Mouse (Mus musculus) ES-E14 (cell line): ENCODE measurements around the gene Map4. TPM values are rescaled to one million over a fixed set of nuclear protein-coding genes. Genes with fewer than 3 reads are reported as not detected.

Experiments used
- DNase-seq: peaks from one replicate; pipeline ENCODE4 v3.0.0-alpha.2; 2013; ENCODE audit warnings: low read depth, low spot score
- H3K27ac ChIP-seq: 2 replicates; pipeline ENCODE4 v1.5.1; 2012; ENCODE audit warnings: low read depth, mild to moderate bottlenecking, low read length, moderate library complexity, mixed read lengths; ENCODE audit not compliant: poor library complexity, insufficient read depth, severe bottlenecking
- H3K36me3 ChIP-seq: 2 replicates; pipeline ENCODE4 v1.6.1; 2012; ENCODE audit warnings: mild to moderate bottlenecking, low read length, moderate library complexity, mixed read lengths; ENCODE audit not compliant: control insufficient read depth, poor library complexity, insufficient read depth, severe bottlenecking
- H3K4me1 ChIP-seq, 2 experiments: fragments of 150-350 bp in 1 of 2; sonication (generic) in 1 of 2; 2 replicates each; pipeline ENCODE4 v1.6.1; 2012; ENCODE audit warnings: low read length in 2 of 2, mild to moderate bottlenecking in 1 of 2, mixed read lengths in 1 of 2; ENCODE audit not compliant: control insufficient read depth in 2 of 2, insufficient read depth in 2 of 2, poor library complexity in 1 of 2
- H3K4me3 ChIP-seq, 2 experiments: fragments of 150-350 bp in 1 of 2; sonication (generic) in 1 of 2; 2 replicates each; pipeline ENCODE4 v1.5.1; 2012; ENCODE audit warnings: low read length in 2 of 2, low read depth in 1 of 2, mild to moderate bottlenecking in 1 of 2, mixed read lengths in 1 of 2; ENCODE audit not compliant: insufficient read depth in 1 of 2, poor library complexity in 1 of 2, severe bottlenecking in 1 of 2
- H3K9ac ChIP-seq: 2 replicates; pipeline ENCODE4 v1.6.1; 2012; ENCODE audit warnings: low read depth, mild to moderate bottlenecking, low read length, mixed read lengths; ENCODE audit not compliant: poor library complexity, insufficient read depth, severe bottlenecking
- H3K9me3 ChIP-seq: fragments of 150-350 bp; sonication (generic); 2 replicates; pipeline ENCODE4 v1.6.1; 2012; ENCODE audit warnings: low read depth, mild to moderate bottlenecking, low read length; ENCODE audit not compliant: control insufficient read depth, insufficient read depth
- CHD2 ChIP-seq: IDR thresholded peaks from 2 replicates; pipeline ENCODE4 v1.6.1; 2014; ENCODE audit warnings: mild to moderate bottlenecking, low read depth, low read length, inconsistent platforms
- HCFC1 ChIP-seq: IDR thresholded peaks from 2 replicates; pipeline ENCODE4 v1.6.1; 2012; ENCODE audit warnings: low read length, inconsistent platforms, borderline replicate concordance; ENCODE audit not compliant: insufficient read depth
- MAFK ChIP-seq: IDR thresholded peaks from 2 replicates; pipeline ENCODE4 v1.6.1; 2014; ENCODE audit warnings: mild to moderate bottlenecking, low read depth, low read length, inconsistent platforms; ENCODE audit not compliant: insufficient read depth
- ZC3H11A ChIP-seq: IDR thresholded peaks from 2 replicates; pipeline ENCODE4 v1.6.1; 2012; ENCODE audit warnings: low read depth, mild to moderate bottlenecking, inconsistent platforms, low read length, borderline replicate concordance
- ZNF384 ChIP-seq: IDR thresholded peaks from 2 replicates; pipeline ENCODE4 v1.6.1; 2012; ENCODE audit warnings: low read depth, low read length, inconsistent platforms
- in situ Hi-C, 2 experiments: fragments of 600-800 bp; cut with MboI; formaldehyde crosslinking; loops; one replicate each; pipeline ENCODE4 v1.15.1; 2025; ENCODE audit warnings: low sequenced_read_pairs in 2 of 2, inconsistent platforms in 1 of 2; ENCODE audit not compliant: unreplicated experiment in 2 of 2
- total RNA-seq: library from RNA; depleted of rRNA; stranded (reverse); fragments of 300-350 nt; gene quantifications from 2 replicates; pipeline ENCODE4 v1.2.3, GENCODE M21; 2012

The Map4 gene
- total RNA-seq, 1 experiment, result 61.4 TPM

DNA sequence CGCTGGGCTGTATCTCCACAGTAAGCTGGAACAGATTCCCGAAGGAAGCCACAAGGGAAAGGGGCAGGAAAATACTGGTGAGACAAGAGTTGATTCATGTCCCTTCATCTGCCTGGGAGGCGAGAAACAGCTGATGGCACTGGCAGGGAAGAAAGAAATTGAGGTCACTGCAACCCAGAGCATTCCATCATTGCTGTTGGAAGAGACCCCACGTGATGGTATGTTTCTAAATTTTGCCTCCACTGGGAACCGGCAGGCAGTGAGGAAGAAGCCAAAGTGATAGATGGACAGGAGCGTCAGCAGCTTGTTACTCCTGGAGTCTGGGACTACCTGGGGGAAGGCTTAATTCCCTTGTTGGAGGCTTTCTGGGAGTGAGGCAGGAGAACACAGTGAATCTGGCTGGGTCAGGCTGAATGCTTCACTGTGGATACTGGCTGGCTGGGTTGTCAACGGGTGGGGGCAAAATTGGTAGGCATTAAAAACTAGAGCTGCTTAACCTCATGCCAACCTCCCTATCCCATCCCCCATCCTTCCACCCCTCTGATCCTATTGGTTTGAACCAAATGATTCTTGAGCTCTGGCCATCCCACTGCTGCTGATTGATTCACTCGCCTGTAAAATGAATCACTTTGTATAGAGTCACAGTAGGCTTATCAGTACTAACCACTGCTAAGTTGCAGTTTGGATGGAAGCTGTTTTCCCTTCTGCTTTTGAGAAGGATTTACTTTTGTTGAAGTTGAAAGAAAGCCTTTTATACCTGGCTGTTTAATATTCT lies 122.2 kb downstream of the Map4 start:
- Histone ChIP-seq H3K9me3 (no peaks in the 10 kb centered on the region), H3K36me3 (0 out of 2 replicates have a peak, but pooled peaks cover 5% of the 10 kb centered on the region), H3K4me3 (no peak overlapping the region), H3K9ac (no peak overlapping the region), H3K27ac (no peak overlapping the region), H3K4me1 (peaks cover 5 to 7% of the 10 kb centered on the region in 2 experiments)
- TF ChIP-seq HCFC1 (no peak), MAFK (no peak), ZC3H11A (no peak), ZNF384 (no peak), CHD2 (no peak)
- in situ Hi-C loops, result no loop called here
- DNase-seq, result no peak

DNA sequence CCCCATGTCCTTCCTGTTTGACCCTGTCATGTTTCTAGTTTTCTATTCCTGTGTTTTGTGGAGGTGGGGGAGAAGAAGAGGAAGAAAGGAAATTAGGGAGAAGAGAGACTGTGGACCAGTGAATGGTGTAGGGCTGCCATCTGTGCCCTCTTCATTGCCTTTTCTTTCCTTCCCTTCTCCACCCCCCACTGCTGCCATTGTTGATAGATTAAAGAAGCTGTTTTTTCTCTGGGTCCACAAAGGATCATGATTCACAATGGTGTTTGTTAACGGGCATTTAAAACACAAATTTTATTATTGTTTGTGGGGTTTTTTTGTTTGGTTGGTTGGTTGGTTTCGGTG lies 122.8 kb downstream of the Map4 start:
- Histone ChIP-seq H3K27ac (no peak overlapping the region), H3K36me3 (0 out of 2 replicates have a peak, but pooled peaks cover 5% of the 10 kb centered on the region), H3K4me1 (peaks cover 5 to 7% of the 10 kb centered on the region in 2 experiments), H3K9me3 (no peaks in the 10 kb centered on the region), H3K9ac (no peak overlapping the region), H3K4me3 (no peak overlapping the region)
- no peak for DNase-seq
- TF ChIP-seq ZC3H11A (no peak), CHD2 (no peak), HCFC1 (no peak), MAFK (no peak), ZNF384 (no peak)
- in situ Hi-C loops, result no loop called here

DNA sequence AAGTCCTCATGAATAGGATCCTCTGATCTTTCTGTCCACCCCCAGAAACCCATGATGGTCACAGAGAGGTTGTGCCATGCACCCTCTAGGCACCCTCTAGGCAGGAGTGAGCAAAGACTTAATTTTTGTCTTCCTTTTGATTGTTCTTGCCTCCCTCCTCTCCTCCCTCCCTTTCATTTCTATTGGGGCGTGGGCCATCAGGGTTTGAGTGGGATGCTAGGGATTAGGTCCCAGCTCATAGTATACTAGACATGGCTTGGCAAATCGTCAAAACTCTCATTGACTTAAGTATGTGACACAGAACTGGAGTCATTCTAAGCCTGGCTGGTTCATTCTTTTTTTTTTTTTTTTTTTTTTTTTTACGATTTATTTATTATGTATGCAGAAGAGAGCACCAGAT lies 123.5 kb downstream of the Map4 start:
- Histone ChIP-seq H3K4me3 (no peak overlapping the region), H3K27ac (no peak overlapping the region), H3K4me1 (peaks cover 5 to 7% of the 10 kb centered on the region in 2 experiments), H3K9me3 (no peaks in the 10 kb centered on the region), H3K9ac (no peak overlapping the region), H3K36me3 (0 out of 2 replicates have a peak, but pooled peaks cover 5% of the 10 kb centered on the region)
- in situ Hi-C loops, result no loop called here
- no peak for TF ChIP-seq MAFK
- TF ChIP-seq ZNF384, result no peak
- no peak for TF ChIP-seq ZC3H11A
- DNase-seq, result no peak

DNA sequence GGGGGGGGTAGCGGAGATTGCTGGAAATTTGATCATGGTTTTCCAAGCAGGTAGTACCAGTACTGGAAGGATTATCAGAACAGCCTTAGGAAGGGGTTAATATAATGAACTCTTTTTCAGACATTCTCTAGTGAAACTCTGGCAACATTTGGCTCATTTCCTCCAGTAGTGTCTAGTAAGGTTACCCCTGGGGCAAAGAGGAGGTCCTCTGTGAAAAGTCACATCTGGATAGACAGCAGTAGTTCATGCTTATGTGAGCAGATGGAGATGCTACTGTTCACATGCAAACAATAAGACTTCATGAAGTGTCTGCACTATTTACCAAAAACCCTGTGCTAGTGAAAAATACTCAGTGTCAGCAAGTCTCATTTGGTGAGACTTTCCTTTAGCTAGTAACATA lies 125.9 kb downstream of the Map4 start:
- Histone ChIP-seq H3K4me3 (no peak overlapping the region), H3K27ac (no peak overlapping the region), H3K9ac (no peak overlapping the region), H3K4me1 (peaks cover 0 to 7% of the 10 kb centered on the region in 2 experiments; a peak in 2 of 4 replicates), H3K36me3 (0 out of 2 replicates have a peak, but pooled peaks cover 5% of the 10 kb centered on the region), H3K9me3 (no peaks in the 10 kb centered on the region)
- in situ Hi-C loops, result no loop called here
- TF ChIP-seq ZC3H11A, result no peak
- no peak for TF ChIP-seq HCFC1
- no peak for TF ChIP-seq CHD2
- TF ChIP-seq MAFK, result no peak
- no peak for TF ChIP-seq ZNF384
- DNase-seq, result no peak
